Mouse (Mus musculus) liver, postnatal 0 days (tissue): ENCODE results near the gene Bcar3.

Source experiments
- CTCF ChIP-seq: sonication (generic); IDR thresholded peaks from 2 replicates; pipeline ENCODE4 v1.5.1; 2016; ENCODE audit warnings: antibody characterized with exemption, low read depth
- EP300 ChIP-seq: IDR thresholded peaks from 2 replicates; pipeline ENCODE4 v1.6.1; 2016; ENCODE audit warnings: antibody characterized with exemption, low read depth, mild to moderate bottlenecking

- no peak for TF ChIP-seq CTCF
- no peak for TF ChIP-seq EP300
These were observed 176.5 kb downstream of the Bcar3 start for GRCm38 (mm10) chr3:122470326-122471016.
